Comparison of ENCODE assay signal across 9 mouse cellular contexts in genomic region chr11:116021328-116022220, GRCm38 (mm10). TPM values are rescaled to one million over a fixed set of nuclear protein-coding genes. Genes with fewer than 3 reads are reported as not detected.
DNase-seq lines count a peak whose midpoint lies in the region; ATAC-seq lines count a peak whose summit lies in the region.
"Had no signal": no experiment of that assay in that cellular context is flagged by ENCODE, and none has a peak within 500 bp of the region (broad histone marks: within the 10 kb centered on the region; RNA-seq: fewer than 3 reads in every experiment).

No protein-coding gene starts in this region.

- no peak for DNase-seq in lung, adult 18-20 months
- DNase-seq in embryonic facial prominence, embryonic 14.5 days (ENCODE audit: low spot score): no peak
- DNase-seq in splenic B cell, adult 2 months (ENCODE audit: low read depth, low spot score): peak; percentile 52
- no peak for DNase-seq in layer of hippocampus, postnatal 14 days (ENCODE audit: low spot score in 2 of 2)
- no peak for DNase-seq in adrenal gland, adult 2 months
- DNase-seq in gastrocnemius, postnatal 4 days (ENCODE audit: low spot score in 2 of 2): no peak
- DNase-seq: kidney, adult 11 months had no signal

- 60% methylated on average over 6 of the region's 6 CpGs for WGBS in lung, embryonic 15.5 days
- WGBS in embryonic facial prominence, embryonic 14.5 days: 75% methylated on average over 6 of the region's 6 CpGs
- WGBS in limb, embryonic 13.5 days: 78% methylated on average over 6 of the region's 6 CpGs

- no peaks in the 10 kb centered on the region for H3K27me3 ChIP-seq in lung, embryonic 15.5 days
- H3K27me3 ChIP-seq in embryonic facial prominence, embryonic 14.5 days (replicated peaks; ENCODE audit: control insufficient read depth, insufficient read depth, low read length): no peaks in the 10 kb centered on the region
- no peaks in the 10 kb centered on the region for H3K27me3 ChIP-seq in limb, embryonic 13.5 days
- no peaks in the 10 kb centered on the region for H3K27me3 ChIP-seq in splenic B cell, adult 2 months (ENCODE audit: control insufficient read depth, insufficient read depth, low read length, poor library complexity, severe bottlenecking)

- 0 out of 2 replicates have a peak overlapping the region, but pooled peaks have one; percentile 3 for H3K9ac ChIP-seq in lung, embryonic 15.5 days
- 0 out of 2 replicates have a peak overlapping the region, but pooled peaks have one; percentile 25 for H3K9ac ChIP-seq in embryonic facial prominence, embryonic 14.5 days (ENCODE audit: low read depth, low read length)
- H3K9ac ChIP-seq in limb, embryonic 13.5 days: no peak overlapping the region

- H3K4me2 ChIP-seq in lung, embryonic 15.5 days: peak overlapping the region; percentile 17; the same call in 1 of the 2 replicates
- peak overlapping the region; percentile 60 for H3K4me2 ChIP-seq in embryonic facial prominence, embryonic 14.5 days (ENCODE audit: low read depth, low read length)
- H3K4me2 ChIP-seq in limb, embryonic 13.5 days (replicated peaks): peak overlapping the region; percentile 65

- H3K36me3 ChIP-seq in lung, embryonic 15.5 days: peaks cover 17% of the 10 kb centered on the region
- peaks cover 28% of the 10 kb centered on the region for H3K36me3 ChIP-seq in embryonic facial prominence, embryonic 14.5 days (ENCODE audit: control insufficient read depth, insufficient read depth, low read length)
- H3K36me3 ChIP-seq in limb, embryonic 13.5 days: peaks cover 21% of the 10 kb centered on the region
- H3K36me3 ChIP-seq in splenic B cell, adult 2 months (ENCODE audit: control insufficient read depth, insufficient read depth, low read length, poor library complexity, severe bottlenecking): peaks cover 16% of the 10 kb centered on the region

- H3K4me3 ChIP-seq in lung, embryonic 15.5 days: peak overlapping the region; percentile 12; the same call in 1 of the 2 replicates
- H3K4me3 ChIP-seq in embryonic facial prominence, embryonic 14.5 days (ENCODE audit: low read depth, low read length): peak overlapping the region; percentile 33
- peak overlapping the region; percentile 22 for H3K4me3 ChIP-seq in limb, embryonic 13.5 days

- no peak overlapping the region for H3K27ac ChIP-seq in lung, embryonic 15.5 days
- no peak overlapping the region for H3K27ac ChIP-seq in embryonic facial prominence, embryonic 14.5 days (replicated peaks; ENCODE audit: low read depth, low read length)
- no peak overlapping the region for H3K27ac ChIP-seq in limb, embryonic 13.5 days

- no peaks in the 10 kb centered on the region for H3K9me3 ChIP-seq in lung, embryonic 15.5 days
- no peaks in the 10 kb centered on the region for H3K9me3 ChIP-seq in embryonic facial prominence, embryonic 14.5 days (ENCODE audit: control insufficient read depth, low read length)
- H3K9me3 ChIP-seq in limb, embryonic 13.5 days: no peaks in the 10 kb centered on the region

- ATAC-seq in lung, embryonic 15.5 days (ENCODE audit: borderline replicate concordance, extremely low read depth, low FRiP score, low TSS enrichment): no peak
- ATAC-seq in embryonic facial prominence, embryonic 14.5 days (ENCODE audit: low read depth): no peak
- no peak for ATAC-seq in limb, embryonic 13.5 days (ENCODE audit: low FRiP score, low read depth)

- peaks cover 17% of the 10 kb centered on the region for H3K4me1 ChIP-seq in lung, embryonic 15.5 days
- H3K4me1 ChIP-seq in embryonic facial prominence, embryonic 14.5 days (ENCODE audit: control insufficient read depth, insufficient read depth, low read length): no peaks in the 10 kb centered on the region
- H3K4me1 ChIP-seq in limb, embryonic 13.5 days: peaks cover 8% of the 10 kb centered on the region

RNA-seq across cellular contexts. Expression of gene H3f3b, which starts 6.2 kb away (rescaled TPM):
- polyA plus RNA-seq in lung, embryonic 15.5 days (2015; fragmentation: Nextera tagmentation; extraction: Ambion mirVana): 1,879 and 1,955 TPM in 2 replicates
- polyA plus RNA-seq in embryonic facial prominence, embryonic 14.5 days (2014; fragmentation: Nextera tagmentation; extraction: Ambion mirVana): 1,358 and 1,723 TPM in 2 replicates
- 2,219 and 2,483 TPM in 2 replicates for polyA plus RNA-seq in limb, embryonic 13.5 days (2015; fragmentation: Nextera tagmentation; extraction: Ambion mirVana)
- total RNA-seq in layer of hippocampus, postnatal 14 days (2021): 100 to 1,000 TPM; 338 to 355 TPM
- 100 to 1,000 TPM; 270 to 363 TPM for total RNA-seq in adrenal gland, adult 2 months (2021)
- polyA plus RNA-seq in adrenal gland, adult 2 months (2012; rRNA removed): 76.2 and 92.7 TPM in 2 replicates
- 100 to 1,000 TPM; 383 to 437 TPM for total RNA-seq in gastrocnemius, postnatal 4 days (2021)

RNA-seq across cellular contexts. Expression of gene Unk, which starts 8.5 kb away (rescaled TPM):
- 37.0 and 37.7 TPM in 2 replicates for polyA plus RNA-seq in lung, embryonic 15.5 days (2015; fragmentation: Nextera tagmentation; extraction: Ambion mirVana)
- 25.1 and 30.3 TPM in 2 replicates for polyA plus RNA-seq in embryonic facial prominence, embryonic 14.5 days (2014; fragmentation: Nextera tagmentation; extraction: Ambion mirVana)
- polyA plus RNA-seq in limb, embryonic 13.5 days (2015; fragmentation: Nextera tagmentation; extraction: Ambion mirVana): 39.4 and 44.8 TPM in 2 replicates
- 10 to 100 TPM; 22.0 to 25.3 TPM for total RNA-seq in layer of hippocampus, postnatal 14 days (2021)
- 10 to 100 TPM; 20.2 to 21.2 TPM for total RNA-seq in adrenal gland, adult 2 months (2021)
- 46.0 and 58.5 TPM in 2 replicates for polyA plus RNA-seq in adrenal gland, adult 2 months (2012; rRNA removed)
- total RNA-seq in gastrocnemius, postnatal 4 days (2021): 10 to 100 TPM; 25.9 to 26.0 TPM

RNA-seq across cellular contexts. Expression of gene Galk1, which starts 9.1 kb away (rescaled TPM):
- 215 and 229 TPM in 2 replicates for polyA plus RNA-seq in lung, embryonic 15.5 days (2015; fragmentation: Nextera tagmentation; extraction: Ambion mirVana)
- polyA plus RNA-seq in embryonic facial prominence, embryonic 14.5 days (2014; fragmentation: Nextera tagmentation; extraction: Ambion mirVana): 140 and 164 TPM in 2 replicates
- polyA plus RNA-seq in limb, embryonic 13.5 days (2015; fragmentation: Nextera tagmentation; extraction: Ambion mirVana): 207 and 211 TPM in 2 replicates
- 10 to 100 TPM; 14.6 to 16.9 TPM for total RNA-seq in layer of hippocampus, postnatal 14 days (2021)
- total RNA-seq in adrenal gland, adult 2 months (2021): 10 to 100 TPM; 30.6 to 45.6 TPM
- 68.6 and 71.3 TPM in 2 replicates for polyA plus RNA-seq in adrenal gland, adult 2 months (2012; rRNA removed)
- 10 to 100 TPM; 32.7 to 40.0 TPM for total RNA-seq in gastrocnemius, postnatal 4 days (2021)

RNA-seq across cellular contexts. Expression of gene Itgb4, which starts 47.1 kb away (rescaled TPM):
- polyA plus RNA-seq in lung, embryonic 15.5 days (2015; fragmentation: Nextera tagmentation; extraction: Ambion mirVana): 2.6 and 3.4 TPM in 2 replicates
- polyA plus RNA-seq in embryonic facial prominence, embryonic 14.5 days (2014; fragmentation: Nextera tagmentation; extraction: Ambion mirVana): 10.7 and 11.0 TPM in 2 replicates
- polyA plus RNA-seq in limb, embryonic 13.5 days (2015; fragmentation: Nextera tagmentation; extraction: Ambion mirVana): 5.2 and 6.3 TPM in 2 replicates
- 1 to 10 TPM; 1.4 to 2.2 TPM for total RNA-seq in layer of hippocampus, postnatal 14 days (2021)
- total RNA-seq in adrenal gland, adult 2 months (2021): 1 to 10 TPM; 2.1 to 4.3 TPM
- polyA plus RNA-seq in adrenal gland, adult 2 months (2012; rRNA removed): 3.9 and 4.8 TPM in 2 replicates
- 1 to 10 TPM; 5.1 to 6.2 TPM for total RNA-seq in gastrocnemius, postnatal 4 days (2021)

RNA-seq across cellular contexts. Expression of gene Unc13d, which starts 56.2 kb away (rescaled TPM):
- 4.1 and 6.4 TPM in 2 replicates for polyA plus RNA-seq in lung, embryonic 15.5 days (2015; fragmentation: Nextera tagmentation; extraction: Ambion mirVana)
- polyA plus RNA-seq in embryonic facial prominence, embryonic 14.5 days (2014; fragmentation: Nextera tagmentation; extraction: Ambion mirVana): 2.0 and 2.6 TPM in 2 replicates
- polyA plus RNA-seq in limb, embryonic 13.5 days (2015; fragmentation: Nextera tagmentation; extraction: Ambion mirVana): 2.1 and 2.4 TPM in 2 replicates
- total RNA-seq in layer of hippocampus, postnatal 14 days (2021): 1 to 10 TPM; 1.3 to 2.1 TPM
- 1 to 10 TPM in 1 of 2 experiments, under 1 TPM in 1; 0.83 to 1.0 TPM for total RNA-seq in adrenal gland, adult 2 months (2021)
- 2.3 and 3.4 TPM in 2 replicates for polyA plus RNA-seq in adrenal gland, adult 2 months (2012; rRNA removed)
- total RNA-seq in gastrocnemius, postnatal 4 days (2021): 1 to 10 TPM; 1.1 to 2.0 TPM

Comparison
In these comparisons a context has a peak if more than half of its experiments do, and no peak if none do; other contexts are left out.
1. RNA of gene H3f3b, which starts 6.2 kb away (polyA plus RNA-seq): 2,219 to 2,483 TPM in limb, embryonic 13.5 days, 1,879 to 1,955 TPM in lung, embryonic 15.5 days and 1,358 to 1,723 TPM in embryonic facial prominence, embryonic 14.5 days; 76.2 to 92.7 TPM in adrenal gland, adult 2 months; every median in the first group is over 10 times any median in the second.
2. Peak in every context shown above with its lines, with median percentiles within 50 percentile points of each other: H3K4me2 ChIP-seq and H3K4me3 ChIP-seq.